Mouse (Mus musculus): ENCODE data around the gene Cd300c. TPM values are rescaled to one million over a fixed set of nuclear protein-coding genes. Genes with fewer than 3 reads are reported as not detected.
"Not testable (repeated sequence)": the region's sequence is repeated elsewhere in the genome, so short reads cannot be mapped to it uniquely, and the experiment has no call there.

The Cd300c gene
- polyA plus RNA-seq, 1 experiment from 2014 or later: not detected

DNA sequence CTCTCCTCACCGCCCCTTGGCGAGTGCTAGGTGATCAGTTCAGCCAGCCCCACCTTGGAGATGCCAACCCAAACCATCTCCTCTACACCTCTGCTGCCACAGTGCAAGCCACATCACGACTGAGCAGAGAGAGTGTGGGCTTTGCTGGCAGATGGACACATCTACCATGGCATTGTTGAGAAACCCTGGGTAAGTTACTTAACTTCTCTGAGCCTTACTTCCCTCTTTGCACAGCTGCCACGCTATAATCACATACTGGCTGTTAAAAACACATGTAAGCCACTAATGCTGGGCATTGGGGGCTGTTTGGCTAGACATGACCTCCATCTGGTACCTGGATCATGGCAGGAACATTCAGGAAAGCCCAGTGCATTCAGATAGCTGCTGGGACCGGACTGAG, 37.9 kb downstream of the Cd300c start:
- H3K36me3 ChIP-seq (replicated peaks): no peaks in the 10 kb centered on the region
- no peaks in the 10 kb centered on the region for H3K9me3 ChIP-seq (replicated peaks)
- no peak overlapping the region for H3K4me2 ChIP-seq
- ATAC-seq (ENCODE audit: insufficient read depth): no peak
- no peaks in the 10 kb centered on the region for H3K27me3 ChIP-seq
- 45% methylated on average over 5 of the region's 5 CpGs for WGBS (ENCODE audit: insufficient replicate concordance)
- H3K4me3 ChIP-seq (replicated peaks): no peak overlapping the region
- H3K27ac ChIP-seq (replicated peaks): 0 out of 2 replicates have a peak overlapping the region, but pooled peaks have one; percentile 19
- peaks cover 6% of the 10 kb centered on the region for H3K4me1 ChIP-seq (replicated peaks)
- no peak overlapping the region for H3K9ac ChIP-seq

DNA sequence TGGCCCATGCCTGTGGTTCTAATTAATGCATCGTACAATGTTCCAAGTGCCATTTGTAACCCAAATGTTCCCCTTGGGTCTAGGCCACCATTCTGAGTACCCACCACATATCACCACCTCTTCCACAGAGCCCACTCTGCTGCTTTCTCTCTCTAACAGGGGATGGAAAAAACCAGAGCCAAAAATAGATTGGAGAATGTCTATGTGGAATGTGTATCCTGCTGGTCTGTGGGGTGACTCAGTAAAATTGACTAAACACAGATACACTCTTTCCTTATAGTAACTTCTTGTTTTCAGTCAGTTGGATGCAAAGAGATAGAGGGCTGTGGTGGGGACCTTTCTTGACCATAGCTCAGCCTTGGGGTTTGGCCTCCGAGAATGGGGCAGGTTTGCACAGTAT, 39.4 kb downstream of the Cd300c start:
- ATAC-seq (ENCODE audit: insufficient read depth): no peak

DNA sequence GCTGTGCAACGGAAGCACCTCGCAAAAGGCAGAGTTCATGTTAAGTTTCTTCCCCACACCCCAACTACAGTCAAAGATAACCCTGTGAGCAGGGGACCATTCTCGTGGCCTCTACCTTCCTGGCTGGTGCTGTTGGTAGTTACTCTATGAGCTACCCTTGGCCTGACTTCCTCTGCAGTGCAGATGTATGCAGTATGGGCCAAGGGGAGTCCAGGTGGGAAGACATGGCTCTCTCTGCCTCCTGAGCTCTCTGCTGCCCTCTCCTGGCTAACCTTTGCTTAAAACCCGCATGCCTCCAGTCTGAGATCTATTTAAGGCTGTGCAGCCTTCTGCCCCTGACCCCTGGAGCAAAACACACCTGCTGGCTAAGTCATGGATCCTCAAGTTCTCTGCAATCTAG, 45.0 kb downstream of the Cd300c start:
- no peaks in the 10 kb centered on the region for H3K36me3 ChIP-seq (replicated peaks)
- WGBS (ENCODE audit: insufficient replicate concordance): 56% methylated on average over 4 of the region's 4 CpGs
- H3K9ac ChIP-seq: no peak overlapping the region
- no peak overlapping the region for H3K4me2 ChIP-seq
- no peaks in the 10 kb centered on the region for H3K9me3 ChIP-seq (replicated peaks)
- H3K4me3 ChIP-seq (replicated peaks): no peak overlapping the region
- no peaks in the 10 kb centered on the region for H3K27me3 ChIP-seq
- no peaks in the 10 kb centered on the region; the same call in 1 of the 2 replicates for H3K4me1 ChIP-seq (replicated peaks)
- H3K27ac ChIP-seq (replicated peaks): no peak overlapping the region
- no peak for ATAC-seq (ENCODE audit: insufficient read depth)

More for the DNA sequence above, 39.4 kb downstream of the Cd300c start:
- Histone ChIP-seq H3K9me3 (replicated peaks) (no peaks in the 10 kb centered on the region), H3K4me2 (no peak overlapping the region), H3K27ac (replicated peaks) (no peak overlapping the region), H3K9ac (no peak overlapping the region), H3K36me3 (replicated peaks) (no peaks in the 10 kb centered on the region), H3K27me3 (no peaks in the 10 kb centered on the region), H3K4me3 (replicated peaks) (no peak overlapping the region), H3K4me1 (replicated peaks) (peaks cover 6% of the 10 kb centered on the region)
- 44% methylated on average over 2 of the region's 2 CpGs for WGBS (ENCODE audit: insufficient replicate concordance)

DNA sequence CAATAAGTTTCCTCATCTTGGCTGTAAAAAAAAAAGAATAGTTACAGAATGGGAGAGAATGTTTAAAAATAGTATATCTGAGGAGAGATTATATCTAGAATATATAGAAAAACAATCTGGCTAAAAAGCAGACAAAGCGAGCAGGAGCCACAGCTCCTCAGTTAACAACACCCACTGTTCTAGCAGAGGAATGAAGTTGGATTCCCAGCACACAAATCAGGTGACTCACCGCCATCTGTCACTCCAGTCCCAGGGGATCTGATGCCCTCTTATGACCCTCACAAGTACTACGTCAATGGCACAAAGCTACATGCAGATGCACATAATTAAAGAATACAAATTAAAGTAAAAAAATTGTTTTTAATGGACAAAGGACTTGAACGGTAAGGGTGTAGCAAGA, 46.5 kb downstream of the Cd300c start:
- Histone ChIP-seq H3K9ac (no peak overlapping the region), H3K4me3 (replicated peaks) (no peak overlapping the region), H3K27me3 (no peaks in the 10 kb centered on the region), H3K4me1 (replicated peaks) (no peaks in the 10 kb centered on the region), H3K27ac (replicated peaks) (no peak overlapping the region), H3K9me3 (replicated peaks) (no peaks in the 10 kb centered on the region), H3K36me3 (replicated peaks) (no peaks in the 10 kb centered on the region), H3K4me2 (no peak overlapping the region)
- no peak for ATAC-seq (ENCODE audit: insufficient read depth)
- WGBS (ENCODE audit: insufficient replicate concordance): 60% methylated on average over 4 of the region's 4 CpGs

DNA sequence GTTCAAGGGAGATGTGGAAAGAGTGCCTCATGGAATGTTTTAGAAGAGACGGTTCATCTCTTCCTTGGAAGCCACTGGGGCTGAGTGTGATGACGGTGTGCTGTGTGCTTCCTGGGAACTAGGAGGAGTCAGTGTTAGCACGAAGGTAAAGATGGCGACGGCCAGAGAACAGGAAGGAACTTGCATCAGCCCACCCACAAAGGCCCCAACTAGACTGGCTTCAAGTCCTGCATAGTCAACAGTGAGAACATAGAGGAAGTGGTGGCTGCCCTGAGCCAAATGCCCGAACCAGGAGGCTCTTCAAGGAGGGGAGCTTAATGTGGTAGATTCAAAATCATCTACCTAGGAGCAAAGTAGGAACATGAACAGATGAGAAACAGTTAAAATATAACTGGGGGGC, 51.8 kb downstream of the Cd300c start:
- 28% methylated on average over 6 of the region's 6 CpGs for WGBS (ENCODE audit: insufficient replicate concordance)
- no peak for ATAC-seq (ENCODE audit: insufficient read depth)

DNA sequence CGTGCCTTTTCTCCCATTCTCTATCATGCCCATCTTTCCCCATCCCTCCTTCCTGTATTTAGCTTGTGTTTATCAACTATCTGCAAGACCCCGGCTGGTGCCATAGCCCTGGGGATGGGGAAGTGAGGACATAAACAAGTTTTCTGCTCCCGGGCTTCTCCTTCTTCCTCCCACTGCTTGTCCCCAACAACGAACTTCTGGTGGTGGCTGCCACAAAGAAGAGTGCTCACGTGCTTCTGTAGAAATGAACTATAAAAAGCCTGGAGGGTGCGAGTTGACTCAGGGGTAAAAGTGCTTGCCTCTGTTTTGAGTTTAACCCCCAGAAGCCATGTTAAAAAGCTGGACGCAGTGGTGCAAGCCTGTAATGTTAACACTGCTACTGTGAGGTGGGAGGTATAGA, 54.0 kb downstream of the Cd300c start:
- H3K4me1 ChIP-seq (replicated peaks): peaks cover 5% of the 10 kb centered on the region
- WGBS (ENCODE audit: insufficient replicate concordance): 9% methylated on average over 7 of the region's 7 CpGs
- H3K27ac ChIP-seq (replicated peaks): 0 out of 2 replicates have a peak overlapping the region, but pooled peaks have one; percentile 29
- no peaks in the 10 kb centered on the region for H3K27me3 ChIP-seq
- no peak overlapping the region for H3K4me3 ChIP-seq (replicated peaks)
- no peaks in the 10 kb centered on the region for H3K36me3 ChIP-seq (replicated peaks)
- ATAC-seq (ENCODE audit: insufficient read depth): no peak
- no peak overlapping the region for H3K9ac ChIP-seq
- H3K9me3 ChIP-seq (replicated peaks): no peaks in the 10 kb centered on the region
- H3K4me2 ChIP-seq: no peak overlapping the region

More for the DNA sequence above, 51.8 kb downstream of the Cd300c start:
- no peaks in the 10 kb centered on the region for H3K27me3 ChIP-seq
- no peak overlapping the region for H3K4me2 ChIP-seq
- no peak overlapping the region for H3K9ac ChIP-seq
- no peak overlapping the region for H3K27ac ChIP-seq (replicated peaks)
- no peaks in the 10 kb centered on the region for H3K36me3 ChIP-seq (replicated peaks)
- H3K9me3 ChIP-seq (replicated peaks): no peaks in the 10 kb centered on the region
- H3K4me3 ChIP-seq (replicated peaks): no peak overlapping the region
- H3K4me1 ChIP-seq (replicated peaks): peaks cover 5% of the 10 kb centered on the region

- no peak overlapping the region for H3K9ac ChIP-seq
- no peak overlapping the region for H3K4me2 ChIP-seq
- no peaks in the 10 kb centered on the region for H3K36me3 ChIP-seq (replicated peaks)
- ATAC-seq (ENCODE audit: insufficient read depth): peak; percentile 56
- H3K27me3 ChIP-seq: no peaks in the 10 kb centered on the region
- no peak overlapping the region for H3K27ac ChIP-seq (replicated peaks)
- no peak overlapping the region for H3K4me3 ChIP-seq (replicated peaks)
- peaks cover 5% of the 10 kb centered on the region for H3K4me1 ChIP-seq (replicated peaks)
- WGBS (ENCODE audit: insufficient replicate concordance): 1% methylated on average over 9 of the region's 9 CpGs
- H3K9me3 ChIP-seq (replicated peaks): no peaks in the 10 kb centered on the region
Observed at GRCm38 (mm10) chr11:114912847-114913246, 56.1 kb downstream of the Cd300c start.

GRCm38 (mm10) chr11:114909538-114909937, 59.4 kb downstream of the Cd300c start:
- ATAC-seq (ENCODE audit: insufficient read depth); H3K9ac ChIP-seq; H3K27me3 ChIP-seq; H3K4me2 ChIP-seq; H3K4me3 ChIP-seq (replicated peaks); H3K36me3 ChIP-seq (replicated peaks); H3K4me1 ChIP-seq (replicated peaks); H3K9me3 ChIP-seq (replicated peaks); H3K27ac ChIP-seq (replicated peaks): not testable (repeated sequence)
- WGBS (ENCODE audit: insufficient replicate concordance): 27% methylated on average over 3 of the region's 3 CpGs

DNA sequence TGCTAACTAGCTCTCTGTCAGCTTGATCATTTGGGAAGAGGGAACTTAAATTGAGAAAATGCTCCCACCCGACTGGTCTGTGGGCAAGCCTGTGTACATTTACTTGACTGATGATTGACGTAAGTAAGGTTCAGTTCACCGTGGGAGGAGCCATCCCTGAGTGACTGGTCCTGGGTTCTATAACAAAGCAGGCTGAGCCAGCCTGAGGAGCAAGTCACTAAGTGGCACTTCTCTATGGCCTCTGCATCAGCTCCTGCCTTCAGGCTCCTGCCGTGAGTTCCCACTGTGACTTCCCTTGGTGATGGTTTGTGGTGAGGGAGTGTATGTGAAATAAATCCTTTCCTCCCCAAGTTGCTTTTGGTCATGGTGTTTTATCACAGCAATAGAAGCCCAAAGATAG, 60.9 kb downstream of the Cd300c start:
- Histone ChIP-seq H3K9me3 (replicated peaks) (no peaks in the 10 kb centered on the region), H3K27me3 (no peaks in the 10 kb centered on the region), H3K4me3 (replicated peaks) (no peak overlapping the region), H3K27ac (replicated peaks) (no peak overlapping the region; the same call in 1 of the 2 replicates), H3K9ac (no peak overlapping the region), H3K4me2 (no peak overlapping the region), H3K4me1 (replicated peaks) (no peaks in the 10 kb centered on the region), H3K36me3 (replicated peaks) (no peaks in the 10 kb centered on the region)
- WGBS (ENCODE audit: insufficient replicate concordance): 26% methylated on average over 4 of the region's 4 CpGs
- no peak for ATAC-seq (ENCODE audit: insufficient read depth)

DNA sequence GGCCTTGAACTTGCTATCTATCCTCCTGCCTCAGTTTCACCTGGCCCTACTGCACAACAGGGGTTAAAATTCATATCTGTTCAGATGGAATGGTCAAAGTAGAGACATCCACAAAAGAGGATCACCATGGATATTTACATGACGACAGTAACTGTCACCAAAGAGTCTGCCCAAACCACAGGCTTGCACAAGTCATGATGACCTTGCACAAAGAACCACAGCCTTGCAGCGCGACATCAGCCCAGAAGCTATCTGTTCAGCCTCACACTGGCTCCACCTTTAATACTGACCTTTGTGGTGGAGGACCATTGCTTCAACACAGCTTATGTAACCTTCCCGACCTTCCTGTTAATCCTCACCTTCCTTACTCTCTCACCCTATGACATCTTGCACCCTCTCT, 61.4 kb downstream of the Cd300c start:
- WGBS (ENCODE audit: insufficient replicate concordance): 10% methylated on average over 4 of the region's 4 CpGs
- Histone ChIP-seq H3K27ac (replicated peaks) (no peak overlapping the region), H3K4me3 (replicated peaks) (no peak overlapping the region), H3K36me3 (replicated peaks) (no peaks in the 10 kb centered on the region), H3K4me2 (no peak overlapping the region), H3K4me1 (replicated peaks) (no peaks in the 10 kb centered on the region), H3K9me3 (replicated peaks) (no peaks in the 10 kb centered on the region), H3K9ac (no peak overlapping the region), H3K27me3 (no peaks in the 10 kb centered on the region)
- ATAC-seq (ENCODE audit: insufficient read depth): peak; percentile 56

Data from liver, embryonic 15.5 days (tissue).